Mouse (Mus musculus) liver, adult 2 months (tissue): ENCODE results near the gene Fabp6. TPM values are rescaled to one million over a fixed set of nuclear protein-coding genes. Genes with fewer than 3 reads are reported as not detected.

Experiments used
- DNase-seq: peaks from one replicate; pipeline ENCODE4 v3.0.0-alpha.2; 2011; ENCODE audit warnings: low read depth, low spot score; ENCODE audit errors: extremely low read depth
- H3K27ac ChIP-seq: fragments of 200-500 bp; replicated peaks from 2 replicates; pipeline ENCODE4 v1.5.1; 2012; ENCODE audit warnings: low read depth, mild to moderate bottlenecking, control low read depth, inconsistent platforms, low read length; ENCODE audit not compliant: insufficient read depth
- H3K27me3 ChIP-seq: fragments of 200-500 bp; 2 replicates; pipeline ENCODE4 v1.6.1; 2012; ENCODE audit warnings: mild to moderate bottlenecking, moderate library complexity, low read length, inconsistent platforms; ENCODE audit not compliant: control insufficient read depth, insufficient read depth
- H3K36me3 ChIP-seq: fragments of 200-500 bp; 2 replicates; pipeline ENCODE4 v1.6.1; 2012; ENCODE audit warnings: low read length, inconsistent platforms; ENCODE audit not compliant: control insufficient read depth, insufficient read depth
- H3K4me1 ChIP-seq: fragments of 200-500 bp; 2 replicates; pipeline ENCODE4 v1.6.1; 2011; ENCODE audit warnings: low read length; ENCODE audit not compliant: control insufficient read depth, insufficient read depth
- H3K4me3 ChIP-seq: fragments of 200-500 bp; 2 replicates; pipeline ENCODE4 v1.5.1; 2011; ENCODE audit warnings: low read depth, mild to moderate bottlenecking, control low read depth, low read length, moderate library complexity; ENCODE audit not compliant: insufficient read depth
- H3K79me2 ChIP-seq: fragments of 200-500 bp; 2 replicates; pipeline ENCODE4 v1.6.1; 2012; ENCODE audit warnings: inconsistent platforms, mild to moderate bottlenecking, low read length, moderate library complexity; ENCODE audit not compliant: control insufficient read depth, insufficient read depth
- H3K9ac ChIP-seq: fragments of 200-500 bp; 2 replicates; pipeline ENCODE4 v1.6.1; 2012; ENCODE audit warnings: low read depth, mild to moderate bottlenecking, control low read depth, inconsistent platforms, low read length
- CTCF ChIP-seq: fragments of 200-500 bp; IDR thresholded peaks from 2 replicates; pipeline ENCODE4 v1.5.1; 2011; ENCODE audit warnings: low read depth, low read length, control low read depth
- POLR2A ChIP-seq: fragments of 200-500 bp; IDR thresholded peaks from 2 replicates; pipeline ENCODE4 v1.6.1; 2011; ENCODE audit warnings: low read length, control low read depth; ENCODE audit not compliant: insufficient read depth; ENCODE audit errors: extremely low read depth
- WGBS: fragments of 180-500 bp; shearing (Covaris S2); methylation state at CpG from one replicate; pipeline ENCODE4 v1.1.7; 2018; 5-methylcytosine and 5-hydroxymethylcytosine counted together
- polyA plus RNA-seq: library from polyadenylated mRNA; depleted of rRNA; stranded (reverse); fragments of >200 nt; gene quantifications from 2 replicates; pipeline ENCODE4 v1.2.3, GENCODE M21; 2012
- total RNA-seq: library from RNA; depleted of rRNA; stranded (reverse); fragments of >200 nt; gene quantifications from 2 replicates; pipeline ENCODE4 v1.2.3, GENCODE M21; 2014

The Fabp6 gene
- total and polyA plus RNA-seq, 2 experiments: not detected

- TF ChIP-seq POLR2A: no peak
- TF ChIP-seq CTCF: no peak
- Histone ChIP-seq H3K4me1 (peaks cover 5% of the 10 kb centered on the region), H3K27me3 (no peaks in the 10 kb centered on the region), H3K9ac (no peak overlapping the region), H3K79me2 (no peaks in the 10 kb centered on the region), H3K36me3 (no peaks in the 10 kb centered on the region), H3K27ac (no peak overlapping the region), H3K4me3 (no peak overlapping the region)
- no peak for DNase-seq
- WGBS: 83% methylated on average over 6 of the region's 6 CpGs
Observed at GRCm38 (mm10) chr11:43633165-43633564, 31.8 kb upstream of the Fabp6 start.

- DNase-seq: no peak
- no peak overlapping the region for H3K27ac ChIP-seq
- 72% methylated on average over 4 of the region's 4 CpGs for WGBS
- H3K27me3 ChIP-seq: no peaks in the 10 kb centered on the region
- H3K36me3 ChIP-seq: no peaks in the 10 kb centered on the region
- no peak overlapping the region for H3K9ac ChIP-seq
- TF ChIP-seq POLR2A (no peak), CTCF (no peak)
- H3K79me2 ChIP-seq: no peaks in the 10 kb centered on the region
- no peak overlapping the region for H3K4me3 ChIP-seq
- H3K4me1 ChIP-seq: peaks cover 4% of the 10 kb centered on the region; the same call in 1 of the 2 replicates
Observed at GRCm38 (mm10) chr11:43632566-43632965, 31.2 kb upstream of the Fabp6 start.

DNA sequence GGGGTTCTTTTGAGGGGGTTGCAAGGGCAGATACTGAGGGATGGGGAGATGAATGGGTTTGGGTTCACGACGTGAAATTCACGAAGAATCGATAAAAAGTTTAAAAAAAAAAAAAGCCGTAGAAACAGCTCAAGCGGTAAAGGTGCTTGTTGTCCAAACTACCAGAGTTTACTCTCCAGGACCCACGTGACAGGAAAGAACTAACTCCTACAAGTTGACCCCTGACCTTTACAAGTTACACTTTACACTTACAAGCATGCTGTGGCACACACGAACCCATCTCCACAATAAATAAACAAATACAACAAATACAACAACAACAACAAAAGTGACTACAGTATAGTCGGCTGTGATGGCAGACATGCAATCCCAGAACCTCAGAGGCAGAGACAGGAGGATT, 30.3 kb upstream of the Fabp6 start:
- Histone ChIP-seq H3K9ac (no peak overlapping the region), H3K27ac (no peak overlapping the region), H3K79me2 (no peaks in the 10 kb centered on the region), H3K27me3 (no peaks in the 10 kb centered on the region), H3K4me3 (no peak overlapping the region), H3K36me3 (no peaks in the 10 kb centered on the region), H3K4me1 (peaks cover 4% of the 10 kb centered on the region; the same call in 1 of the 2 replicates)
- DNase-seq: peak; percentile 64
- WGBS: 40% methylated on average over 9 of the region's 9 CpGs
- TF ChIP-seq POLR2A (no peak), CTCF (no peak)

- Histone ChIP-seq H3K27me3 (no peaks in the 10 kb centered on the region), H3K4me3 (no peak overlapping the region), H3K27ac (peak overlapping the region; percentile 66), H3K9ac (no peak overlapping the region), H3K79me2 (no peaks in the 10 kb centered on the region), H3K4me1 (peaks cover 9% of the 10 kb centered on the region), H3K36me3 (no peaks in the 10 kb centered on the region)
- no peak for TF ChIP-seq POLR2A
- no peak for TF ChIP-seq CTCF
- DNase-seq: no peak
- 47% methylated on average over 18 of the region's 18 CpGs for WGBS
Observed at GRCm38 (mm10) chr11:43626927-43627645, 25.7 kb upstream of the Fabp6 start.

- H3K9ac ChIP-seq: peak overlapping the region; percentile 77
- TF ChIP-seq CTCF (no peak), POLR2A (peak; percentile 75; the same call in 1 of the 2 replicates)
- no peaks in the 10 kb centered on the region for H3K36me3 ChIP-seq
- H3K27me3 ChIP-seq: no peaks in the 10 kb centered on the region
- no peaks in the 10 kb centered on the region for H3K79me2 ChIP-seq
- peaks cover 9% of the 10 kb centered on the region for H3K4me1 ChIP-seq
- DNase-seq: peak; percentile 82
- 20% methylated on average over 12 of the region's 12 CpGs for WGBS
- peak overlapping the region; percentile 98 for H3K27ac ChIP-seq
- H3K4me3 ChIP-seq: peak overlapping the region; percentile 68
Observed at GRCm38 (mm10) chr11:43626300-43626926, 25.1 kb upstream of the Fabp6 start.

DNA sequence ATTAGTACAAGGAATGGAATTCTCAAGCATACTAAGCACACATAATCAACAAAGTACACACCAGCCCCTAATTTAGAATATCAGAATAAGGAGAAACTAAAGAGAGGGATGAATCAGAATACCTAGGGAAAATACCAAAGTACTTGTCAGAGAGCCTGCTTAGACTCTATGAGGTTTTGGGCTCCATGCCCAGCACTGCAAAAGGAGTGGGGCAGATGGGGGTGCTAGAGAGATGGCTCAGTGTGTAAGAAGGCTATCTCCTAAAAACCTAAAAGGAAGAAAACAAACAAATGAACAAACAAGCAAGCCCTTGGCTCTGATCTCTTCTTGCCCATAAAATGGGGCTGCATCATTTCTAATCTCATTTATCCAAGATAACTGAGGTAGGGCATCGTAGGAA, 23.0 kb upstream of the Fabp6 start:
- no peak for TF ChIP-seq POLR2A
- TF ChIP-seq CTCF: no peak
- DNase-seq: no peak
- H3K27me3 ChIP-seq: no peaks in the 10 kb centered on the region
- WGBS: 91% methylated on average over 1 of the region's 1 CpGs
- peaks cover 9% of the 10 kb centered on the region for H3K4me1 ChIP-seq
- peak overlapping the region; percentile 90; the same call in 1 of the 2 replicates for H3K27ac ChIP-seq
- H3K4me3 ChIP-seq: no peak overlapping the region
- no peaks in the 10 kb centered on the region for H3K36me3 ChIP-seq
- H3K9ac ChIP-seq: no peak overlapping the region
- no peaks in the 10 kb centered on the region for H3K79me2 ChIP-seq
